Mouse (Mus musculus): ENCODE results near the gene Disc1. TPM values are rescaled to one million over a fixed set of nuclear protein-coding genes. Genes with fewer than 3 reads are reported as not detected.

The Disc1 gene
- polyA plus RNA-seq, 1 experiment = 1.5 TPM

- no peak overlapping the region for H3K27ac ChIP-seq (ENCODE audit: control insufficient read depth, insufficient read depth, low read depth, low read length, poor library complexity)
- no peaks in the 10 kb centered on the region for H3K4me1 ChIP-seq (ENCODE audit: control insufficient read depth, insufficient read depth, low read length)
- no peak overlapping the region for H3K4me3 ChIP-seq (replicated peaks; ENCODE audit: control insufficient read depth, low read depth, low read length)
- no peak for TF ChIP-seq CTCF (IDR thresholded peaks at IDR 0.05; ENCODE audit: control insufficient read depth, insufficient read depth, low read length)
- TF ChIP-seq POLR2A (IDR thresholded peaks at IDR 0.05; ENCODE audit: borderline replicate concordance, control insufficient read depth, low read depth, low read length) = no peak
- WGBS = 82% methylated on average over 7 of the region's 7 CpGs
These were observed 16.9 kb upstream of the Disc1 start for GRCm38 (mm10) chr8:125037081-125037480.

- 90% methylated on average over 15 of the region's 15 CpGs for WGBS
- Histone ChIP-seq H3K4me3 (replicated peaks; ENCODE audit: control insufficient read depth, low read depth, low read length) (no peak overlapping the region), H3K27ac (ENCODE audit: control insufficient read depth, insufficient read depth, low read depth, low read length, poor library complexity) (no peak overlapping the region), H3K4me1 (ENCODE audit: control insufficient read depth, insufficient read depth, low read length) (no peaks in the 10 kb centered on the region)
- TF ChIP-seq POLR2A (IDR thresholded peaks at IDR 0.05; ENCODE audit: borderline replicate concordance, control insufficient read depth, low read depth, low read length) (no peak), CTCF (IDR thresholded peaks at IDR 0.05; ENCODE audit: control insufficient read depth, insufficient read depth, low read length) (no peak)
These were observed 15.3 kb upstream of the Disc1 start for GRCm38 (mm10) chr8:125038731-125039130.

- Histone ChIP-seq H3K4me3 (replicated peaks; ENCODE audit: control insufficient read depth, low read depth, low read length) (no peak overlapping the region), H3K27ac (ENCODE audit: control insufficient read depth, insufficient read depth, low read depth, low read length, poor library complexity) (no peak overlapping the region), H3K4me1 (ENCODE audit: control insufficient read depth, insufficient read depth, low read length) (no peaks in the 10 kb centered on the region)
- 81% methylated on average over 15 of the region's 15 CpGs for WGBS
- TF ChIP-seq POLR2A (IDR thresholded peaks at IDR 0.05; ENCODE audit: borderline replicate concordance, control insufficient read depth, low read depth, low read length) (no peak), CTCF (IDR thresholded peaks at IDR 0.05; ENCODE audit: control insufficient read depth, insufficient read depth, low read length) (no peak)
These were observed 13.2 kb upstream of the Disc1 start for GRCm38 (mm10) chr8:125040587-125041375.

- no peak overlapping the region for H3K4me3 ChIP-seq (replicated peaks; ENCODE audit: control insufficient read depth, low read depth, low read length)
- H3K27ac ChIP-seq (ENCODE audit: control insufficient read depth, insufficient read depth, low read depth, low read length, poor library complexity) = no peak overlapping the region
- 57% methylated on average over 2 of the region's 2 CpGs for WGBS
- TF ChIP-seq CTCF (IDR thresholded peaks at IDR 0.05; ENCODE audit: control insufficient read depth, insufficient read depth, low read length) (no peak), POLR2A (IDR thresholded peaks at IDR 0.05; ENCODE audit: borderline replicate concordance, control insufficient read depth, low read depth, low read length) (no peak)
- H3K4me1 ChIP-seq (ENCODE audit: control insufficient read depth, insufficient read depth, low read length) = no peaks in the 10 kb centered on the region
These were observed 12.5 kb upstream of the Disc1 start for GRCm38 (mm10) chr8:125041496-125041895.

GRCm38 (mm10) chr8:125043394-125043793 is 10.6 kb upstream of the Disc1 start:
- TF ChIP-seq CTCF (IDR thresholded peaks at IDR 0.05; ENCODE audit: control insufficient read depth, insufficient read depth, low read length) = no peak
- TF ChIP-seq POLR2A (IDR thresholded peaks at IDR 0.05; ENCODE audit: borderline replicate concordance, control insufficient read depth, low read depth, low read length) = no peak
- Histone ChIP-seq H3K27ac (ENCODE audit: control insufficient read depth, insufficient read depth, low read depth, low read length, poor library complexity) (no peak overlapping the region), H3K4me1 (ENCODE audit: control insufficient read depth, insufficient read depth, low read length) (no peaks in the 10 kb centered on the region), H3K4me3 (replicated peaks; ENCODE audit: control insufficient read depth, low read depth, low read length) (no peak overlapping the region)
- WGBS = 82% methylated on average over 7 of the region's 7 CpGs

- WGBS = 15% methylated on average over 9 of the region's 9 CpGs
- TF ChIP-seq POLR2A (IDR thresholded peaks at IDR 0.05; ENCODE audit: borderline replicate concordance, control insufficient read depth, low read depth, low read length) = no peak
- TF ChIP-seq CTCF (IDR thresholded peaks at IDR 0.05; ENCODE audit: control insufficient read depth, insufficient read depth, low read length) = no peak
- Histone ChIP-seq H3K4me1 (ENCODE audit: control insufficient read depth, insufficient read depth, low read length) (no peaks in the 10 kb centered on the region), H3K4me3 (replicated peaks; ENCODE audit: control insufficient read depth, low read depth, low read length) (no peak overlapping the region), H3K27ac (ENCODE audit: control insufficient read depth, insufficient read depth, low read depth, low read length, poor library complexity) (no peak overlapping the region)
These were observed 10.1 kb upstream of the Disc1 start for GRCm38 (mm10) chr8:125043935-125044334.

GRCm38 (mm10) chr8:125045760-125046159 is 8.2 kb upstream of the Disc1 start:
- Histone ChIP-seq H3K27ac (ENCODE audit: control insufficient read depth, insufficient read depth, low read depth, low read length, poor library complexity) (no peak overlapping the region), H3K4me3 (replicated peaks; ENCODE audit: control insufficient read depth, low read depth, low read length) (no peak overlapping the region), H3K4me1 (ENCODE audit: control insufficient read depth, insufficient read depth, low read length) (no peaks in the 10 kb centered on the region; the same call in 1 of the 2 replicates)
- TF ChIP-seq CTCF (IDR thresholded peaks at IDR 0.05; ENCODE audit: control insufficient read depth, insufficient read depth, low read length) = no peak
- TF ChIP-seq POLR2A (IDR thresholded peaks at IDR 0.05; ENCODE audit: borderline replicate concordance, control insufficient read depth, low read depth, low read length) = no peak
- 82% methylated on average over 1 of the region's 1 CpGs for WGBS

GRCm38 (mm10) chr8:125049051-125049750 is 4.8 kb upstream of the Disc1 start:
- TF ChIP-seq CTCF (IDR thresholded peaks at IDR 0.05; ENCODE audit: control insufficient read depth, insufficient read depth, low read length) = no peak
- no peak for TF ChIP-seq POLR2A (IDR thresholded peaks at IDR 0.05; ENCODE audit: borderline replicate concordance, control insufficient read depth, low read depth, low read length)
- H3K4me3 ChIP-seq (replicated peaks; ENCODE audit: control insufficient read depth, low read depth, low read length) = no peak overlapping the region
- H3K4me1 ChIP-seq (ENCODE audit: control insufficient read depth, insufficient read depth, low read length) = no peaks in the 10 kb centered on the region; the same call in 1 of the 2 replicates
- H3K27ac ChIP-seq (ENCODE audit: control insufficient read depth, insufficient read depth, low read depth, low read length, poor library complexity) = no peak overlapping the region
- 70% methylated on average over 5 of the region's 5 CpGs for WGBS
